Mouse (Mus musculus) limb, embryonic 10.5 days (tissue): ENCODE data around the gene Zfp385b. TPM values are rescaled to one million over a fixed set of nuclear protein-coding genes. Genes with fewer than 3 reads are reported as not detected.

Source experiments
- DNase-seq: peaks from one replicate; pipeline ENCODE4 v3.0.0-alpha.2; 2017; ENCODE audit warnings: low spot score
- H3K27ac ChIP-seq: fragments of 300-500 bp; sonication (generic); 2 replicates; pipeline ENCODE4 v1.5.1; 2016; ENCODE audit warnings: mild to moderate bottlenecking
- H3K27me3 ChIP-seq: fragments of 300-500 bp; sonication (generic); 2 replicates; pipeline ENCODE4 v1.6.1; 2016; ENCODE audit warnings: low read depth, mild to moderate bottlenecking; ENCODE audit not compliant: poor library complexity, severe bottlenecking
- H3K36me3 ChIP-seq: fragments of 300-500 bp; sonication (generic); 2 replicates; pipeline ENCODE4 v1.6.1; 2016; ENCODE audit warnings: mild to moderate bottlenecking, moderate library complexity
- H3K4me1 ChIP-seq: fragments of 300-500 bp; sonication (generic); 2 replicates; pipeline ENCODE4 v1.6.1; 2016
- H3K4me3 ChIP-seq: fragments of 300-500 bp; sonication (generic); 2 replicates; pipeline ENCODE4 v1.5.1; 2016; ENCODE audit warnings: mild to moderate bottlenecking, moderate library complexity
- H3K9me3 ChIP-seq: fragments of 300-500 bp; sonication (generic); replicated peaks from 2 replicates; pipeline ENCODE4 v1.6.1; 2016; ENCODE audit warnings: mild to moderate bottlenecking
- WGBS: fragments of 180-500 bp; shearing (Covaris S2); methylation state at CpG from one replicate; pipeline ENCODE4 v1.1.7; 2016; 5-methylcytosine and 5-hydroxymethylcytosine counted together
- polyA plus RNA-seq: library from polyadenylated mRNA; unstranded; fragments of >200 nt; fragmentation: Nextera tagmentation; extraction: Ambion mirVana; gene quantifications from 2 replicates; pipeline ENCODE4 v1.2.1, GENCODE M21; 2016

Zfp385b gene
- polyA plus RNA-seq, 1 experiment from 2014 or later, result 0.71 TPM

DNA sequence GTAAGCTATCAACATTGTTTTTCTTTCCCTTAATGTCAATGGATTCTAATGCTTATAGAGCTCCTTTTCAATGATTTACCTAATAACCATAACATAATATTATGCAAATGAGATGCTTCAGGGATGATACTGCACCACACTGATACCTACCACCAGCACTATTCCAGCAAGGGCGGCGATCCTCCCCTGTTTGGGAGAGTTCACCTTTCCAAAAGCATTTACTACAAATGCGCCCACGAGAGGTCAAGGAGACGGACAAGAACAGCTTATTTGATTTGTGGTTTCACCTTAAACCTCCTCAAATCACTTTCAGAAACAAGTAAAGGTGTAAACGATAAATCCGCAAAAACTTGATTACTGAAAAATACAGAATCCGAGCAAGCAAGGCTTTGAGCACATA lies 4.5 kb downstream of the Zfp385b start:
- H3K4me3 ChIP-seq, result no peak overlapping the region
- H3K27ac ChIP-seq, result no peak overlapping the region
- H3K4me1 ChIP-seq, result peaks cover 16% of the 10 kb centered on the region
- no peaks in the 10 kb centered on the region for H3K36me3 ChIP-seq
- H3K9me3 ChIP-seq, result no peaks in the 10 kb centered on the region
- no peak for DNase-seq
- H3K27me3 ChIP-seq, result peaks cover 68% of the 10 kb centered on the region
- WGBS, result 90% methylated on average over 8 of the region's 8 CpGs

DNA sequence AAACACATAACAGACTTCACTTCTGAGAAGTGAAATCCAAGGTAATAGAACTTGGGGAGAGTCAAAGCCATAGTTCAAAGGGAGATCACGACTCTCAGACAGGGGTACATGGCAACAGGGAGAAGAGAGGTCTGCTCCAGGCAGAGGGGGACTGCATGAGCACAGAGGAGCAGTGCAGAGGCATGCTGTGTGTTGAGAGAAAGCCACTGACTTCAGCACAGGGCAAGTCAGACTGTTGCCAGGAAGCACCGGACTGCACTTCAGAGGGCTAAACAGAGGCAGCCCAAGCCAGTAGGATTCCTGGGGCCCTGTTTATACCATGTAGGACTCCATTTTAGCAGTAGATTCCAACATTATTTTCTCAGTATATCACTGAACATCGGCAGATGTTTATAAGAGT lies 6.4 kb downstream of the Zfp385b start:
- DNase-seq, result peak; percentile 12
- Histone ChIP-seq H3K36me3 (no peaks in the 10 kb centered on the region), H3K27ac (no peak overlapping the region), H3K9me3 (no peaks in the 10 kb centered on the region), H3K4me1 (peaks cover 16% of the 10 kb centered on the region), H3K4me3 (no peak overlapping the region), H3K27me3 (peaks cover 54% of the 10 kb centered on the region)
- WGBS, result 91% methylated on average over 3 of the region's 3 CpGs

DNA sequence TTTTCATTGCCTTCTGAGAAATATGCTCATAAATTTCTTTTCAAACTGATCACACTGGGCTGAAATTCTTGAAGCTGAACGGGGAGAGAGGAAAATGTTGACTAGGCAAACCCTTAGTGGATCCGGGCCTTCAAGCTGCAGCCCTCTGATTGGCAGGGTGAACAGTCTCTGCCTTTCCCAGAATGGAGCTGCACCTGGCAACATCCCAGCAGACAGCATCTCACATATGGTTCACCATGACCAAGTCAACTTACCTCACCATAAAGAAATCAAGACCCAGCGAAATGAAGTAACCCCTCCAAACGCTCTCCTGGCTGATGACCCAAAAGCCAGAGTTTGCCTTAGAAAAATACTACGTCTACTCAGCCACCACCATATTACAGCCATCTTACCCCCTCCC lies 8.7 kb downstream of the Zfp385b start:
- H3K27me3 ChIP-seq, result peaks cover 32% of the 10 kb centered on the region
- peaks cover under 1% of the 10 kb centered on the region; the same call in 1 of the 2 replicates for H3K4me1 ChIP-seq
- no peaks in the 10 kb centered on the region for H3K36me3 ChIP-seq
- WGBS, result 92% methylated on average over 5 of the region's 5 CpGs
- DNase-seq, result peak; percentile 12
- H3K4me3 ChIP-seq, result no peak overlapping the region
- H3K9me3 ChIP-seq, result no peaks in the 10 kb centered on the region
- no peak overlapping the region for H3K27ac ChIP-seq

DNA sequence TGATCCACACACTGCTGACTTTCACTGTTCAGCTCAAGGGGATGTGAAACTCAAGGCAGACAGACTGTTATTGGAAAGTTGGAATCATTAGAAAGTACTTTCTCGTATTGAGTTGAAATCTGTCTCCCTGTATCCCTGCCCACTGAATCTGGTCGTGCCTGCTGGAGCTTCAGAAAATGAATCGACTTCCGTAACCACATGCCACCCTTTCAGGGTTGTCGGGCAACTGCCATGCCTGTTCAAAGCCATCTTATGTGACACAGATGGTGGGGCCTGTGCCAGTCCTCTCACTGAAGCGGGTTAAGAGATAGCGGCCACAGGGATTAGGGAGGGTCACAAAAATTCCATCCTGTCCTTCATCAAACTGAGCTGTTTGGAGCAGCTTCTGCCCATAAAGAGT lies 14.7 kb downstream of the Zfp385b start:
- Histone ChIP-seq H3K27me3 (no peaks in the 10 kb centered on the region), H3K4me3 (no peak overlapping the region), H3K36me3 (no peaks in the 10 kb centered on the region), H3K4me1 (0 out of 2 replicates have a peak, but pooled peaks cover 3% of the 10 kb centered on the region), H3K27ac (no peak overlapping the region), H3K9me3 (no peaks in the 10 kb centered on the region)
- DNase-seq, result no peak
- WGBS, result 84% methylated on average over 7 of the region's 7 CpGs

DNA sequence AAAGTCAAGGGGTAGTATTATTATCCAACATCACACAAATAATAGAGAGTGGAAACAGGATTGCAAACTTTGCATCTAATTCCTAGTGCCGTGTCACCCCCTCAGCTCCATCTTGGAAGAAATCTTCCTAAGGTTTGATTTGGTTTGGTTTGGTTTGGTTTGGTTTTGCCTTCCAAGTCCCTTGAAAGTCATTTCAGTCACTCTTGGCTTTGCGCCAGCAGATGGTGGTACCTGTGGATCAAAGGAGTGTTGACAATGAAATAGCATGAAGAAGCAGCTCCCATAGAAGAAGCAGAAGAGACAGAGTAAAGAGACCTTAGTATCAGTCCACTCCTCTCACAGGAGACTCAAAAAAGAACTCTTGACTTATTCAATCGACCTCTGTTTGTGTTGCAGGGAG lies 17.1 kb downstream of the Zfp385b start:
- no peak for DNase-seq
- H3K4me1 ChIP-seq, result 0 out of 2 replicates have a peak, but pooled peaks cover 3% of the 10 kb centered on the region
- H3K27ac ChIP-seq, result no peak overlapping the region
- WGBS, result 91% methylated on average over 3 of the region's 3 CpGs
- no peaks in the 10 kb centered on the region for H3K27me3 ChIP-seq
- no peaks in the 10 kb centered on the region for H3K36me3 ChIP-seq
- no peaks in the 10 kb centered on the region for H3K9me3 ChIP-seq
- H3K4me3 ChIP-seq, result no peak overlapping the region

DNA sequence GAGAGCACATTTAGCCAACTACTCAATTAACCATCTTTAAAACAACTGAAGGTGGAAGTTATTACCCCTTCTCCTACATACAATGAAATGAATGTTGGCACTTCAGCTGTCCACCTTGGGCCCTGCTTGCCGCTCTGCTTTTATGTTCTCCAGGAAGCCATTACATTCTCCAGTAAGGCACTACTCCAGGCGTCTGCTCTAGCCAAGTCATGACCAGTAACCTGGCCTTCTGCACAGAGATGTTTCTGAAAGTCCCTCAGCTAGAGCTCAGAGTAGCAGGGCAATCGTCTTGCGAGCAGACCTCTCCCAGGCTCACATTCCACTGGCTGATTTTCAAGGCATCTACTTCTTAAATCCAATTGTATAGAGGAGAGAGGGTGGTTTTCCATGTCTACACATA lies 18.0 kb downstream of the Zfp385b start:
- DNase-seq, result no peak
- Histone ChIP-seq H3K27ac (no peak overlapping the region), H3K4me1 (0 out of 2 replicates have a peak, but pooled peaks cover 3% of the 10 kb centered on the region), H3K4me3 (no peak overlapping the region), H3K27me3 (no peaks in the 10 kb centered on the region), H3K9me3 (no peaks in the 10 kb centered on the region), H3K36me3 (no peaks in the 10 kb centered on the region)
- 86% methylated on average over 4 of the region's 4 CpGs for WGBS

DNA sequence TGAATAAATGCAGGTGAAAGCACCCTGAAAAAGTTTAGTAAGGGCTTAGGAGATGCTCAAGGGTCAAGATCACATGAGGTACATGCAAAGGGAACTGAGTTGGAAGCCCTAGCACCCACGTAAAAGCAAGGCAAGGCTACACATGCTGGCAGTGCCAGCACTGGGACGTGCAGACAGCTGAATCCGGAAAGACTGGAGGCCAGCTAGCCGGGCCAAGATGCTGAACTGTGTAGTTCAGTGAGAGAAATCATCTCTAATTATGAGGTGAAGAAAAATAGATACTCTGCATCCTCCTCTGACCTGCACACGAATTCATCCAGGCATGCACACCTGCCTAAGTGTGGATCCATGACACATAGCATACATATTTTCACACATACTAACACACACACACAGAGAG lies 18.4 kb downstream of the Zfp385b start:
- H3K9me3 ChIP-seq, result no peaks in the 10 kb centered on the region
- no peak overlapping the region for H3K4me3 ChIP-seq
- 0 out of 2 replicates have a peak, but pooled peaks cover 3% of the 10 kb centered on the region for H3K4me1 ChIP-seq
- H3K27me3 ChIP-seq, result no peaks in the 10 kb centered on the region
- H3K36me3 ChIP-seq, result no peaks in the 10 kb centered on the region
- 90% methylated on average over 5 of the region's 5 CpGs for WGBS
- H3K27ac ChIP-seq, result no peak overlapping the region
- no peak for DNase-seq

DNA sequence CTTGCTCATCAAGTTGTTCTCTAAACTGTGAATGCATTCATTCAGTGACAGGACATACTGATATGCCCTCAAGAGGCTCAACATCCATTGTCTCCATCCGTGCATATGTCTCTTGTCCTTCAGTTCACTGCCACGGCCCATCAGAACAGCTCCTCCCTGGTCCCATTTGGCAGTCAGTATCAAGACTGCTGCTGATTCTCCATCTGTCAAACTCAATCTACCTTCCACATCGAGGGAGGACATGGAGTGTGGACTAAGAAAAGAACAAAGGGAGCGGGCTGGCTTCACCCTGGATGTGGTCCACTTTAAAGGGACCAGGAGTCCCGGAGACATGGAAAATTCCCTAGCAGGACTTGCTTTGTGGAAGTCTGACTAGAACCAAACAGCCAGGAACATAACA lies 22.2 kb downstream of the Zfp385b start:
- H3K4me1 ChIP-seq, result no peaks in the 10 kb centered on the region
- 79% methylated on average over 5 of the region's 5 CpGs for WGBS
- no peak overlapping the region for H3K4me3 ChIP-seq
- DNase-seq, result no peak
- no peaks in the 10 kb centered on the region for H3K36me3 ChIP-seq
- no peaks in the 10 kb centered on the region for H3K9me3 ChIP-seq
- H3K27ac ChIP-seq, result no peak overlapping the region
- H3K27me3 ChIP-seq, result no peaks in the 10 kb centered on the region

DNA sequence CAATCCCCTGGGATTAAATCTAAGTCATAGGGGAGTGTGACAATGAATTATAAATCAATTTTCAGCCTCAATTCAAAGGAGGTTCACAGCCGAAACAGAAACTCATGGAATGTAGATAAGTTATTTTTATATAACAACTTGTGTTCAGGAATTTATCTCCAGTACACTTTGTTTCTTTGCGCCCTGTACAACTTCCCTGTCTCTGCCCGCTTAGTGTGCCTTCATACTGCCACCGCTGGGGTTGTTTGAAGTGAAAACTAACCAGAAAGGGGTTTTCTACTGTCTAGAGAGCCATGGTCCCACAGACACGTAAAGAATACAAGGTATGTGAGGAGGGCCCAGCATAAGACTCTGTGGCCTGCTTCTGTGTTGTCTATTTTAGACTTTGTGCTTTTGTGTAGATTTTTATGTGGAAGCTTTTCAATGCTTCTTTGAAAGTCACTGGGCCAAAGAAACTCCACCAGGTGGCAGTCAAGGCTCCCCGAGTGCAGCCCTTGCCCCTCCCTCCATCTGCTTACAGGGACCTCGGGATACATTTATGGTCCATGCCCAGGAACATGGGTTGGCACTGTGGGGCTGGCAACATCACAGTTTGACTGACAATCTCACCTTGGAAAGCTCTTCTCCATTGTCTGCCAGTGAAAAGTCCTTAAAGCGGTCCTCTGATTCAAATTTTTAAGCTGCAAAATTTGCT lies 23.4 kb downstream of the Zfp385b start:
- H3K4me1 ChIP-seq, result no peaks in the 10 kb centered on the region
- no peak overlapping the region for H3K27ac ChIP-seq
- H3K27me3 ChIP-seq, result no peaks in the 10 kb centered on the region
- peak; percentile 48 for DNase-seq
- H3K36me3 ChIP-seq, result no peaks in the 10 kb centered on the region
- no peak overlapping the region for H3K4me3 ChIP-seq
- WGBS, result 71% methylated on average over 8 of the region's 8 CpGs
- no peaks in the 10 kb centered on the region for H3K9me3 ChIP-seq

DNA sequence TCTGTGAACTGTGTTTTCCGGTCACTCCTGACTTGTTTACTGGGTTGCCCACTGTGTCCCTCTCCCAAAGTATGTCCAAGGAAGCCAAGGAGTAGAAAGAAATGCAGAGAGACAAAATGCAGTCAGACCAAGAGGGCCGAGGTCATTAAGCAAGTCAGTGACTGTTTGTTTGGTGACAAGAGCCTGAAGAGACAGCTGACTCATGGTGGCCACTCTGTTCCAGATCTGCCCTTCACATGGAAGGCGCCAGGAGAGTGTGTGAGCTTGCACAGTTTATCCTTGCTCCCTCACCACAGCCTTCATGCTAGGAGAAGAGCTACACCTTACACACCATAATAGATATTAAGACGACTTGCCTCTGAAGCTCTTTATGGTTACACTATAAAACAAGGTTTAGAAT lies 28.6 kb downstream of the Zfp385b start:
- DNase-seq, result no peak
- Histone ChIP-seq H3K4me3 (no peak overlapping the region), H3K27me3 (no peaks in the 10 kb centered on the region), H3K9me3 (no peaks in the 10 kb centered on the region), H3K36me3 (no peaks in the 10 kb centered on the region), H3K27ac (no peak overlapping the region), H3K4me1 (peaks cover 10% of the 10 kb centered on the region)
- WGBS, result 73% methylated on average over 4 of the region's 4 CpGs

DNA sequence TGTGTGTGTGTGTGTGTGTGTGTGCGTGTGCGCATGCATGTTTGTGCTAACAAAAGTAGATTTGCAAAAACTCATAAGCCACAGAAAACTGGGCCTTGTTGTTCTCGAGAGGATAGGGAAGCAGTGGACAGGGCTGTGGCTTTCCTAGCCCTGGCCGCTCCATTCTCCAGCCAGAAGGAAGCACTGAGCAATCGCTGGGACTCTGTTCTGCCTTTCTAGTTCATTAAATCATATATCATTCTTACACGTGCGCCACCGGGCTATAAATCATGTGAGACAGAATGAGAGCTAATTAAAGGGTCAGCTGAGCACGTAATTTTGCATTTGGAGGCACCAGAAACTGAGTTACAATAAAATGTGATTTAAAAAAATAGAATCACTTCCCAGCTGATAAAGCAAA lies 29.1 kb downstream of the Zfp385b start:
- Histone ChIP-seq H3K4me1 (peaks cover 10% of the 10 kb centered on the region), H3K4me3 (no peak overlapping the region), H3K36me3 (no peaks in the 10 kb centered on the region), H3K27ac (no peak overlapping the region), H3K27me3 (no peaks in the 10 kb centered on the region), H3K9me3 (no peaks in the 10 kb centered on the region)
- 54% methylated on average over 9 of the region's 9 CpGs for WGBS
- DNase-seq, result no peak

DNA sequence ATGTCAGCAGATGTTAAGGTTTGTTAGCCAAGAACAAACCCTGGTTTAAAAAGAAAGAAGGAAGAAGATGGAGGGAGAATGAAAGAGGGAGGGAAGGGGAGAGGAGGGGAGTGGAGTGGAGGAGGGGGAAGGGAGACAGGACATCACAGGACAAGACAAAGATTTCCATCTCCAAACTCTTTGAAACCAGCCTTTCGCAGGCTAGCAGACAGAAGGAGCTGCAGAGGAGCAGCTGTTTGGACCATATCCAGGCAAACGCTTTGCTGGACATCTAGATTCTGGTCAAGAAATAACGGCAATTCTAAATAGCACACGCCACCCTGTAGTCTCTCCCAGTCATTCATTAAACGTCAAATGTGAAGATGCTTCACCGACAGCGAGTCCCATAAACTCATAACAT lies 38.0 kb downstream of the Zfp385b start:
- H3K27me3 ChIP-seq, result no peaks in the 10 kb centered on the region
- no peaks in the 10 kb centered on the region for H3K36me3 ChIP-seq
- H3K4me1 ChIP-seq, result peaks cover 5% of the 10 kb centered on the region
- H3K9me3 ChIP-seq, result no peaks in the 10 kb centered on the region
- 89% methylated on average over 7 of the region's 7 CpGs for WGBS
- H3K4me3 ChIP-seq, result no peak overlapping the region
- H3K27ac ChIP-seq, result no peak overlapping the region
- DNase-seq, result no peak

DNA sequence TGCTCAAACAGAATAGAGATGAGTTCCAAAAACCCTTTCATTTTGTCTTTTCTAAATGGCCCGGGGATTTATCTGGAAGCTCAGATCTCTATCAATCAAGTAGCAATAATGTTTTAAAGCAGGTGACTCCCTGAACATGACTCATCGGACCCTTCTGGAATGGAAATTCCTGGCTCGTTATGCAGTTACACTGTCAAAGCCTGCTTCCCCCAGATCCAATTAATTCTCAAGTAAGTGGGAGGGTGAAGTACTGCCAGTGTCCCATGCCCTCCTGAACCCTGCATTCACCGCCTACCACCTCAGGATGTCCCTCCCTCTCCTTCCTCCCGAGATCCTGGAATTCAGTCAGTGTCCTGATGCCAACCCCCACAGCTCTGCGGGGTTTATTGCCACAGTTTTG lies 41.7 kb downstream of the Zfp385b start:
- H3K4me3 ChIP-seq, result no peak overlapping the region
- no peak for DNase-seq
- WGBS, result 37% methylated on average over 6 of the region's 6 CpGs
- H3K27ac ChIP-seq, result no peak overlapping the region
- H3K27me3 ChIP-seq, result no peaks in the 10 kb centered on the region
- peaks cover 11% of the 10 kb centered on the region for H3K4me1 ChIP-seq
- no peaks in the 10 kb centered on the region for H3K36me3 ChIP-seq
- no peaks in the 10 kb centered on the region for H3K9me3 ChIP-seq
